Mouse (Mus musculus) thymus, adult 2 months (tissue): Measurements from ENCODE around the gene Hoxa4. TPM values are rescaled to one million over a fixed set of nuclear protein-coding genes. Genes with fewer than 3 reads are reported as not detected.

ENCODE experiments used
- DNase-seq: peaks from one replicate; pipeline ENCODE4 v3.0.0; 2021
- H3K27ac ChIP-seq: fragments of 200-500 bp; 2 replicates; pipeline ENCODE4 v1.5.1; 2012; ENCODE audit warnings: low read length, control low read depth; ENCODE audit not compliant: control insufficient read depth, insufficient read depth
- H3K27me3 ChIP-seq: fragments of 200-500 bp; 2 replicates; pipeline ENCODE4 v1.6.1; 2012; ENCODE audit warnings: mild to moderate bottlenecking, low read length, moderate library complexity, mixed read lengths; ENCODE audit not compliant: control insufficient read depth, insufficient read depth
- H3K36me3 ChIP-seq: fragments of 200-500 bp; 2 replicates; pipeline ENCODE4 v1.6.1; 2012; ENCODE audit warnings: mild to moderate bottlenecking, low read length, moderate library complexity; ENCODE audit not compliant: control insufficient read depth, insufficient read depth
- H3K4me1 ChIP-seq: fragments of 200-500 bp; replicated peaks from 2 replicates; pipeline ENCODE4 v1.6.1; 2012; ENCODE audit warnings: low read length; ENCODE audit not compliant: control insufficient read depth, insufficient read depth
- H3K4me3 ChIP-seq: fragments of 200-500 bp; 2 replicates; pipeline ENCODE4 v1.5.1; 2012; ENCODE audit warnings: mild to moderate bottlenecking, low read length, control low read depth, moderate library complexity; ENCODE audit not compliant: control insufficient read depth, insufficient read depth
- CTCF ChIP-seq: fragments of 200-500 bp; IDR thresholded peaks from 2 replicates; pipeline ENCODE4 v1.5.1; 2012; ENCODE audit warnings: mild to moderate bottlenecking, control low read depth, low read length, moderate library complexity, borderline replicate concordance; ENCODE audit not compliant: control insufficient read depth, poor library complexity, insufficient read depth; ENCODE audit errors: extremely low read depth
- POLR2A ChIP-seq: fragments of 200-500 bp; IDR thresholded peaks from 2 replicates; pipeline ENCODE4 v1.6.1; 2012; ENCODE audit warnings: mild to moderate bottlenecking, low read length, control low read depth, moderate library complexity; ENCODE audit not compliant: control insufficient read depth, poor library complexity, insufficient read depth; ENCODE audit errors: extremely low read depth
- WGBS: fragments of 180-500 bp; shearing (Covaris S2); methylation state at CpG from one replicate; pipeline ENCODE4 v1.1.7; 2018; 5-methylcytosine and 5-hydroxymethylcytosine counted together
- polyA plus RNA-seq: library from polyadenylated mRNA; depleted of rRNA; stranded (reverse); fragments of >200 nt; gene quantifications from 2 replicates; pipeline ENCODE4 v1.2.3, GENCODE M21; 2012

Gene Hoxa4
- polyA plus RNA-seq, 1 experiment = 1.5 TPM

- Histone ChIP-seq H3K4me3 (no peak overlapping the region), H3K27ac (no peak overlapping the region), H3K4me1 (peaks cover 5% of the 10 kb centered on the region; the same call in 1 of the 2 replicates), H3K36me3 (no peaks in the 10 kb centered on the region), H3K27me3 (peaks cover 49% of the 10 kb centered on the region)
- WGBS = 6% methylated on average over 70 of the region's 70 CpGs
- TF ChIP-seq CTCF (no peak), POLR2A (no peak)
- DNase-seq = no peak
Observed at GRCm38 (mm10) chr6:52233546-52234427, 42.2 kb upstream of the Hoxa4 start.

DNA sequence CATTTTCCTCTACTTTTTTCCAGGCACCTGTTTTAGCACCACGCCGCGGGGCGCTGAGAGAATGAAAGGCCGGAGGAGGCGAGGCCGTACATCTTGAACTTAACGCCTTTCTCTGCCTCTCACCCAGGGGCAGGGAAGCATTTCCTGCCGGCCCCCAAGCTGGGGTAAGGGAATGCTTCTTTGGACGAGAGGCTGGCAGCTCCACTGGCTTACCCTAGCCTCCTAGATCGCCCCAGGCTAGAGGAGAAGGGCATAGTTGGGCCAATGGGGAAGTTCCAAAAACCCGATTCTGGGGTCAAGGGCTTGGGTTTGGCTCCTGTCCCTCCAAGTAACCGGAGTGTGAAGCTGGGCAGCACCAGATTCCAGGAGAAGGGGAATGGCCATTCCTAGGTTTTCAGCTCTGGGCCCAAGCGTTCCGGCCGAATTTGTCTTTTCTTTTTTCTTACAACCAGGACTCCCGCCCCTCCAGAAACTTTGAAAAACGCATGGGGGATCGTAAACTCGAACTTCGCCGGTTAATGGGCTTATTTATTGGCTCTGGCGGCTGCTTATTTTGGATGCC, 41.5 kb upstream of the Hoxa4 start:
- Histone ChIP-seq H3K36me3 (no peaks in the 10 kb centered on the region), H3K4me3 (no peak overlapping the region), H3K27me3 (peaks cover 49% of the 10 kb centered on the region), H3K4me1 (peaks cover 5% of the 10 kb centered on the region; the same call in 1 of the 2 replicates), H3K27ac (no peak overlapping the region)
- WGBS = 34% methylated on average over 23 of the region's 23 CpGs
- DNase-seq = no peak
- TF ChIP-seq POLR2A = no peak
- no peak for TF ChIP-seq CTCF

- TF ChIP-seq CTCF = no peak
- TF ChIP-seq POLR2A = no peak
- 4% methylated on average over 18 of the region's 18 CpGs for WGBS
- H3K4me3 ChIP-seq = no peak overlapping the region
- peaks cover 48% of the 10 kb centered on the region for H3K27me3 ChIP-seq
- H3K36me3 ChIP-seq = no peaks in the 10 kb centered on the region
- DNase-seq = no peak
- peaks cover 5% of the 10 kb centered on the region; the same call in 1 of the 2 replicates for H3K4me1 ChIP-seq
- no peak overlapping the region for H3K27ac ChIP-seq
Observed at GRCm38 (mm10) chr6:52232568-52232965, 41.0 kb upstream of the Hoxa4 start.

DNA sequence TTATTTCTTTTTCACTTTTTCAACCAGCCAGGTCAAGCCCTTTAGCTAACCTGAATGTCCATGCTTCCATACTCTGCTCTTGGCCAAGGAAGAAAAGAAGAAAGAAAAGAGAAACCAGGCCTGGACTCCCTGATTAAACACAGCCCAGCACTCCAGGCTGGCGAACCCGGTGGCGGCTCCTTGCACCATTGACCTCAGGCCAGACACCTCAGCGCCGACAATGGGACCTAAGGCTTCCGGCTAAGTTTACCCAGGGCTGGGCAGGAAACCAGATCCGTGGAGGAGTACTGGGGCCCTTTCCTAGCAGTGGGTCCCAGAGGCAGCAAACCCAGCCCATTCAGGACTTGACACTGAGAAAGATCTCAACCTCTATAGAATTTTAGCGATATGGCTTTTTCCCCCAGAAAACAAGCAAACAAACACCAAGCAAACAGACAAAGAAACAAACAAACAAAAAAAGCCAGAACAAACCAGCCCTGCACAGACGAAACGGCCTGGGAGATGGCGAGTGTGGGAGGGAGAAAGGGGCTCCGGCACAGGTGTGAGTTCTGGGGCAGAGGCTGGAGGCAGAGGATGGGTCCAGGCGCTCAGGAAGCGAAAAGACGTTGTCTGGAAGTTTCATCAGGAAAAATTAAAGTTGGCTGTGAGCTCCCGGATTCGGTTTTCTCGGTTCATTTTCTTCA, 40.5 kb upstream of the Hoxa4 start:
- no peaks in the 10 kb centered on the region for H3K36me3 ChIP-seq
- WGBS = 11% methylated on average over 18 of the region's 18 CpGs
- TF ChIP-seq POLR2A (no peak), CTCF (no peak)
- H3K4me3 ChIP-seq = no peak overlapping the region
- DNase-seq = no peak
- H3K27me3 ChIP-seq = peaks cover 46% of the 10 kb centered on the region
- no peak overlapping the region for H3K27ac ChIP-seq
- peaks cover 5% of the 10 kb centered on the region; the same call in 1 of the 2 replicates for H3K4me1 ChIP-seq

DNA sequence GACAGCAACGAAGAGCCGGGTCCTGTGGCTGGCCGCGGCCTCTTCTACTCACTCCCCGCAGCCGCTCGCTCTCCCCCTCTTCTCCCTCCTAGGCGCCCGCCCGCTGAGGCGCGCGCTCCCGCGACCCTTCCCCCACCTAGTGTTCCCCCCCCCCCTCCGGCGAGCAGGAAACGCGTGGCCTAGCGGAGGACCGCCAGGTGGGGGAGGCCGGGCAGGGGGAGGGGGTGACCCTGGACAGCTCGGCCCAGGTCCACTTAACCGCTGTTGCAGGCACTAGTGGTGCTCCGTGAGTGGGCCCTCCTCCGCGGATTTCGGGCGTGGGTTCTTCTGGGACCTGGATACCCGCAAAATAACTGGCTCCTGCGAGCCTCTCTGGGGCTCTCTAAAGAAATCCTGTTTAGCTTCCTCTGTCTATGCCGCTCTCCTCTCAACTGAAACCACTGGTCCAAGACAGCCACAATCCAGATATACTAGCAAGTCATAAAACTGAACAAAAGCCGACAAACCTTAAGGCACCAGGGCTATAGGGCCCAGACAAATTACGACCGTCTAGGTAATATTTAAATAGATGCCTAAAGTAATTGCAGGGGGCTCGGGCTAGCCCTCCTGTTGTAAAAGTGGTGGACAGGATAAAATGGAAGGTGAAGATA, 39.1 kb upstream of the Hoxa4 start, which contains the start of gene Hoxa9:
Gene Hoxa9 (minus strand): TSS at position 574 of the 650 bp plus-strand sequence.
- Histone ChIP-seq H3K4me1 (peaks cover 5% of the 10 kb centered on the region; the same call in 1 of the 2 replicates), H3K27me3 (peaks cover 52% of the 10 kb centered on the region), H3K4me3 (no peak within 1 kb of the TSS), H3K27ac (no peak within 1 kb of the TSS), H3K36me3 (no peaks in the 10 kb centered on the region)
- no peak for DNase-seq
- WGBS = 6% methylated on average over 26 of the region's 36 CpGs
- no peak for TF ChIP-seq CTCF
- TF ChIP-seq POLR2A = no peak

GRCm38 (mm10) chr6:52229558-52230416, 38.2 kb upstream of the Hoxa4 start:
- H3K4me3 ChIP-seq = no peak overlapping the region
- WGBS = 3% methylated on average over 44 of the region's 44 CpGs
- peaks cover 5% of the 10 kb centered on the region; the same call in 1 of the 2 replicates for H3K4me1 ChIP-seq
- peaks cover 51% of the 10 kb centered on the region for H3K27me3 ChIP-seq
- H3K36me3 ChIP-seq = no peaks in the 10 kb centered on the region
- no peak for TF ChIP-seq CTCF
- TF ChIP-seq POLR2A = no peak
- no peak overlapping the region for H3K27ac ChIP-seq
- DNase-seq = no peak
